Mouse (Mus musculus) cortical plate, adult 2 months (tissue): ENCODE measurements around the gene Dnaaf3.

ENCODE experiments used
- CTCF ChIP-seq: fragments of 200-500 bp; IDR thresholded peaks from 2 replicates; pipeline ENCODE4 v1.5.1; 2011; ENCODE audit warnings: mild to moderate bottlenecking, control low read depth, low read length; ENCODE audit not compliant: insufficient read depth; ENCODE audit errors: extremely low read depth
- POLR2A ChIP-seq: fragments of 200-500 bp; IDR thresholded peaks from 2 replicates; pipeline ENCODE4 v1.6.1; 2011; ENCODE audit warnings: mild to moderate bottlenecking, low read length, control low read depth; ENCODE audit not compliant: insufficient read depth; ENCODE audit errors: extremely low read depth

DNA sequence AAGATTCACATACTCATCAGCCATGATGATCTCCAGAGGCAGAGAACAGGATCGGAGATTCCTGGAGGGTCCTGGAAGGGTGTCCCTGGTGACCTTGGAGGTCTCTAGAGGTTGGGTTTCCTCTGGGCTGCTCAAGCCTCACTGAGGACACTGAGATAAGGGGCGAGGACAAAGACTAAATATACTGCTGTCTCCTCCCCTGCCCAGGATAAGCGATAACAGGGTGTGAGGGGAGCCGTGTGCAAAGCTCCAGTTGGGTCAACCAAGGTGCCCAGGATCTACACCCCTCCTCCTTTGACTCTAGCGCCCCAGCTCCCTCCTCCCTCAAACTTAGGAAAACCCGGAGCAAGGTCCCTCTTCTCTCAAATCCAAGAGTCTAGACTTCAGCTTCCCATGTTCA lies 10.0 kb downstream of the Dnaaf3 start:
- no peak for TF ChIP-seq POLR2A
- TF ChIP-seq CTCF: no peak
